Mouse (Mus musculus) spleen, postnatal 0 days (tissue): ENCODE data around the gene Rrp7a. TPM values are rescaled to one million over a fixed set of nuclear protein-coding genes. Genes with fewer than 3 reads are reported as not detected.

ENCODE experiments used
- polyA plus RNA-seq: library from polyadenylated mRNA; unstranded; fragments of >200 nt; fragmentation: Nextera tagmentation; extraction: Ambion mirVana; gene quantifications from 2 replicates; pipeline ENCODE4 v1.2.1, GENCODE M21; 2015

Rrp7a gene
- polyA plus RNA-seq = 29.6 and 35.2 TPM in 2 replicates

GRCm38 (mm10) chr15:83122566-83123145 lies at the start of gene Rrp7a:
Gene Rrp7a, minus strand, starts transcription at chr15:83122801.

GRCm38 (mm10) chr15:83149196-83150072 lies 26.8 kb upstream of the Rrp7a start, which contains the start of gene Poldip3:
Gene Poldip3, minus strand, starts transcription at chr15:83149384.

DNA sequence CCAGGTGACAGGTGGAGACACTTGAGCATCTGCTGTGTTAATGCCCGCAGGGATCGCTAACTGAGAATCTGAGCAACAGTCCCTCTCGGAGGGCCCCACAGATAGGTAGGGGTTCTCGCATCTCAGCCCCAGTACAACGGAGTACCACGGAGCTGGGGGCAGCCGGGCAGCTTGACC lies 33.3 kb downstream of the Rrp7a start, which contains the start of gene Serhl:
TSS of gene Serhl (plus strand) at position 78 of the 177 bp plus-strand sequence.

Other genes with a start within 250 kb of the Rrp7a start
- gene Tcf20, start 134.9 kb downstream of the Rrp7a start, polyA plus RNA-seq = 4.8 and 5.7 TPM in 2 replicates
- gene Nfam1, start 89.5 kb downstream of the Rrp7a start, polyA plus RNA-seq = 18.3 and 24.4 TPM in 2 replicates
- gene Serhl, start 33.3 kb downstream of the Rrp7a start, polyA plus RNA-seq = 31.0 and 37.7 TPM in 2 replicates
- 62.8 and 66.6 TPM in 2 replicates for gene Poldip3, start 26.6 kb upstream of the Rrp7a start, polyA plus RNA-seq
- 86.7 and 93.2 TPM in 2 replicates for gene Cyb5r3, start 49.8 kb upstream of the Rrp7a start, polyA plus RNA-seq
- gene A4galt, start 129.0 kb upstream of the Rrp7a start, polyA plus RNA-seq = 5.1 and 6.1 TPM in 2 replicates
- 20.7 and 23.6 TPM in 2 replicates for gene Arfgap3, start 227.4 kb upstream of the Rrp7a start, polyA plus RNA-seq